Mouse (Mus musculus) lung, postnatal 14 days (tissue): ENCODE results near the gene Cog1.

ENCODE experiments used
- DNase-seq: peaks from one replicate; pipeline ENCODE4 v3.0.0; 2021

Cog1 gene

DNA sequence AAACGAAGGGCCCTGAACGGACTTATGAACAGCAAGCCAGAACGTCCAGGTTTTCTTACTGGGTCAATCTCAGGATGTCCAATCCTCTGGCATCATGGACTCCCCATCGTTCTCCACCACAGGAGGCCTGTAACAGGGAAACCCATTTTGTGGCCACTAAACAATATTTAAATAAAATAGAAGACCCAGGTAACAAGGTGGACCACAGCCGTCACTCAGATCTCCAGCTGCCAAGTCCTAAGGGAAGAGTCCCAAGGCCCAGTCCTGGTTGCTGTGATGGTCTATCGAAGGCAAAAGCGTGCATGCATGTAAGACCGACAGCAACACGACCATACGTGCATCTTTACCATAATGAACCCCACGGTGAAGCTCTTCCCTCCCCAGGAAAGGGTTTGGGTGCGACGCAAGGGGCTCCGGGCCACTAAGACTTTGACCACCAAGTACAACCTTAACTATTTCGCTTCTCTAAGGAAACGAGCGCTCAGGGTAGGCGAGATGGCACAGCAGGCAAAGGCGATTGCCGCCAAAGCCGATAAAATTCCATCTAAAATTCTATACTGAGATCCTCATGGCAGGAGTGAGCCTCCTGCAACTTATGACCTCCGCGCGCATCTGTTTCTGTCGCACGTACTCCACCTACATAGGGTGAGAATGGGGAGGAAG lies at the start of gene Cog1:
Cog1 (plus strand) TSS at position 480 of the 663 bp plus-strand sequence.
- DNase-seq: no peak

GRCm38 (mm10) chr11:113600526-113601245 lies 48.3 kb upstream of the Cog1 start:
- no peak for DNase-seq

DNA sequence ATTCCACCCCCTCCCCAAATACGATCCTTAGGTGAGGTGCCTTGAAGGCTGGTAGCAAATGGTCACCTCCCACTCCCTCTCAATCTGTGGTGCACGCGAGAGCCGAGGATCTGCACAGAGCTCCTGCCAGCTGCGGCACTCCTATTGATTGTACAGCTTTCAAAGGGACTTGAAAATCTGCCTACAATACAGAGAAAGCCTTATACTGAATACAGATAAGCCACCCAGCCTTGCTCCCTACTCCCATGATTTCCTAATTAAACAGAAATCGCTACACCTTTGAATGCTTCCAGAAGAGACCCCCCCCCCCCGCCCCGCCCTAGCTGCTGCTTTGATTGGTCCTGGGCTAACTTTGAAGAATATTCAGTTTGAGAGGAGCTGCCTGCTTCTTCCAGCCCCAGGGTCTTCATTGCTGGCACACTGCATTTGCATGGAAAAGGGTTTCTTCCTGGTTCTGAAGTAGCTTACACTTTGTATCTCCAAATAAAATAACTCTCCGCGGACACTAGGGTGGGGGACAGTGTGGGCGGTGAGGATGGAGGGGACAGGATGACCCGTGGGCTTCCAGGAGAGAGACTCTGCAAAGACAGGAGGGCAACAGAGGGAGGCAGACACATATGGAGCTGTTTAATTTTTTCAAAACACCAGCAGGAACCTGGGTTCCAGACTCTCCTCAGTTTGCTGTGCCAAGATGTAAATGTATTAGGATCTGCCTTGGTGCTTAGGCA lies 47.2 kb upstream of the Cog1 start:
- DNase-seq: no peak

- DNase-seq: no peak
These were observed 41.4 kb upstream of the Cog1 start for GRCm38 (mm10) chr11:113607556-113607955.

- no peak for DNase-seq
These were observed 39.4 kb upstream of the Cog1 start for GRCm38 (mm10) chr11:113609581-113609980.

DNA sequence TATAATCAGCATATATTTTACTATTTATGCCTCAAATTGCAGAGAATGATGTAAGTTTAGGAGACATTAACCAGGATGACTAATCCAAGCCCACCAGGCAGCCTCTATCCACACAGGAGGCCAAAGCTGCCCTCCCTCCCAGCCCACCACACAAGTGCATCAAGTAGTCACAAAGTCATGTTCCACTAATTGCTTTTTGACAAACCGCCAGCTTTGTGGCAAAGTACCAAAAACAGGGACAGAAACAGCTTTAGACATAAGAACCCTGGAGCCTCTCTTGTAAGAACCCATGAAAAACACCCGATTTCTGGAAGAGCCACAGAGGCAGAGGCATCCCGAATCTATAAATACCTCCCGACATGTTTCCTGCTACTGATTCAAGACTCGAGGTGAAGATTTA lies 38.7 kb upstream of the Cog1 start:
- peak; percentile 38 for DNase-seq

- no peak for DNase-seq
These were observed 37.8 kb upstream of the Cog1 start for GRCm38 (mm10) chr11:113611112-113611646.

DNA sequence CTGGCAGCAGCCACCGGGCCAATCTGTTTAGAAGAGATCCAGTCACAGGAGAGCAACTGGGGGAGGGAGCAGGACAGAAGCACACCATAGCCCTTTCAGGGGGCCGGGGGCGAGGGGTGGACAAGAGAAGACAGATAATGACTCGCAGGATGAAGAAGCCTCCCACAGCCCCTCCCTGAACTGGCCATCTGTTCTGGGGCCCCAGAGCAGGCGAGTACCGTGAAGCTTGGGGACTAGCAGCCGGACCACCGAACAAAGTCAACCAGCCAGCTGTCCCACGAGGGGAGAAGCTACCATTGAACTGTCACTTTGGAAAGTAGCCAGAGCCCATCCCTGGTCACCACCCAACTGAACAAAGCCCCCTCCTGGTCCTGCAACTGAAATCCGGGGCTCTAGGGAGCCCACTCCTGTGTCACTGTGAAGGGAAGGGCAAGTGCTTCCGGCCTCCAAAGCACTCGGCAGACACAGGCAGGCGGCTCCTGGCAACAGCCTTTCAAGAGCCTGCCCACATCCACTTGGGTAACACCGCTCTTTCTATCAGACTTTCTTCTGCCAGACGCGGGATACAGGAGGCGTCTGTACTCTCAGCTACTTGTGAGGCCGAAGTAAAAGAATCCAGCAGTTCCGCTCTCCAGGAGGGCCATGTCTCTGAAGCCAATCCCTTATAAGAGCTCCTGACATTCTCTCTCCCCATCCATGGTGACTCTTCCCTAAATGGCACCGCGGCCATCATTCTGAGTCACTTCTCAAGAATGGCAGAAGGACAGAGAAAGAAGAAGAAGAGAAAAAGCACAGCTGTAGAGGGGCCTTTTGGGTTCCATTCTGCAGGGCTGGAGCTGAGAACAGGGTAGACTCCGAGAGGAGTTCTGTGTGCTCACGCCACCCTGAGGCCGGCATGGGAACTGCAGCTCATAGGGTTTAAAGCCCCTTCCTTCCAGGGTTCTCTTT lies 37.0 kb upstream of the Cog1 start:
- DNase-seq: peak; percentile 62

DNA sequence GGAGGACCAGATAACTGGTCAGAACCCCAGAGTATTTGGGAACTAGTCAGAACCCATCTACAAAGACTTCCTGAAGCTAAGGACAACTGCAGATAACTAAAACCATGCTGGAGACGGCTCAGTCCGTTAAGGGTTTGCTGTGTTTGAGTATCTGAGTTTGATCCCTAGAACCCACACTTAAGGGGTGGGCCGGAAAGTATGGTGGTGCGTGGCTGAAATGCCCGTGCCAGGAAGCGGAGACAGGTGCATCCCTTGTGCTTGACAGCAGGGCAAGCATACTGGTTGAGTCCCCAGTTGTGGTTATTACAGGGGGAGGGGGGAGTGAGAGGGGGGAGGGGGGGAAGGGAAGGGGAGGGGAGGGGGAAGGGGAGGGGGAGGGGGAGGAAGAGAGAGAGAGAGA lies 34.5 kb upstream of the Cog1 start:
- DNase-seq: no peak

DNA sequence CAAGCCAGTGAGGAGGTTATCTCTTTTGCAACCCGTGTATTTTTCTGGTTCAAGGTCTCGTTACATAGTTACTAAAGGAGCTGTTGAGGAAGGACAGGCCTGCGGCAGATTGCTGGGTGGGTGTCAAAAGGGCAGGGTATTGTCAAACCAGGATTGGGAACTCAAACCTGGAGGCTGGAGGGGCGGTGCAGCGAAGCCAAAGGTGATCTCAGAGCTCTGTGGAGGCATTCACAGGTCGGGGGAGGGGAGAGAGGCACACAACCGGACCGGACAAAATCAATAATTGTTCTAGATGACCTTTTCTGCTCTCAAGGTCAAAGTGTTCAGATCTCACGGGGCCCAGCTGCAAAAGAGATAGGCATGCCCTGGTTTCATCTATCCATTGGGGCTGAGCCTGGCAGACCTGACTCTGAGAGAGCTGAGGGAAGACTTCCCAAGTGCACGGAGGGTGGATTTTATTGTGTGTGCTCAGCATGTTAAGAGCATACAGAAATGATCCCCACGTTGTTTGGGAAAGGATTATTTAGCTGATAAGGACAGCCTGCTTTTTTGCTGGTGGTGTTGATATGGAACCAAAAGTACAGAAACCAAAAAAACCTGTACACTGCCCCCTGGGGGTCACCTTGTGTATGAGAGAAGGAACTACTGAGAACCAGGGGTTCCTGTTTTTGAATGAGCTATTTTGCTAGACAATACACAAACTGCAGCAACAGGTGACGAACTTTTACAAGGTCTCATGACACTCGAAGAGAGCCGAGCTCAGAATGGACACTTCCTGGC lies 31.6 kb upstream of the Cog1 start:
- peak; percentile 83 for DNase-seq

- DNase-seq: no peak
These were observed 30.7 kb upstream of the Cog1 start for GRCm38 (mm10) chr11:113618303-113618671.

DNA sequence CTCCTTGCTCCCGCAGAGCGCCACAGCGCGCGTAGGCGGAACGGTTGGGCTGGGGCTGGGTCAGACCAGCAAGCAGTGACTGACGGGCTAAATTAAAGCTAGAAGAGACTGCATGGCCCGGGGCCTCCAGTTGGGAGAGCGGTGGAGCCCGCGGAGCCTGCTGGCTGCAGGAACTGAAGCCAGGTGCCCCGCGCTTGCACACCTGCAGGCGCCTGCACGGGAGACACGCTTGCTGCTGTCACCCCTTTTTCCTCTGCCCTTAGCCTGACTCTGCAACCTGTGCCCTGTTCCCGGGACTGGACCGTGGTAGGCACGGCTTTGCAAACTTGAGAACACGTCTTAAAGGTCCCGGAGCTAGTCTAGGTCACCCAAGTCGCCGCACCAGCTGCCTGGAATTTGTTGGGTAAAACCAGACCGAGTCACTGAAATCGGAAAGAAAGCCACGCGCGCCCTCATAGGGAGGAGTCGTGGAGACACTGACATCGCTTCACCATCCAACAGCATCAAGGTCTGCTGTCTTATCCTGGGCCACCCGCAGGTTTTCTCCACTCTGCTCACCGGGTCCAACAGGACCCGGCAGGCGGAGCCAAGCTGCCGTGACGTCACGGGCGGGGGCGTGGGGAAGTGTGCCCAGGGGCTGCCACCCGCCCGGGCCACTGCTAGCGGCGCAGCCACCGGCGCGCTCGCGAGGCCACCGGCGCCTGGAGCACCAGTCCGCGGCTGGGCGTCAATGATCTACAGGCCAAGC lies 30.1 kb upstream of the Cog1 start, which contains the start of gene Sstr2:
Sstr2 (plus strand) TSS at position 671 of the 748 bp plus-strand sequence.
- peak; percentile 81 for DNase-seq

GRCm38 (mm10) chr11:113619420-113620080 lies 29.4 kb upstream of the Cog1 start:
- no peak for DNase-seq

- no peak for DNase-seq
These were observed 28.0 kb upstream of the Cog1 start for GRCm38 (mm10) chr11:113621001-113621400.

DNA sequence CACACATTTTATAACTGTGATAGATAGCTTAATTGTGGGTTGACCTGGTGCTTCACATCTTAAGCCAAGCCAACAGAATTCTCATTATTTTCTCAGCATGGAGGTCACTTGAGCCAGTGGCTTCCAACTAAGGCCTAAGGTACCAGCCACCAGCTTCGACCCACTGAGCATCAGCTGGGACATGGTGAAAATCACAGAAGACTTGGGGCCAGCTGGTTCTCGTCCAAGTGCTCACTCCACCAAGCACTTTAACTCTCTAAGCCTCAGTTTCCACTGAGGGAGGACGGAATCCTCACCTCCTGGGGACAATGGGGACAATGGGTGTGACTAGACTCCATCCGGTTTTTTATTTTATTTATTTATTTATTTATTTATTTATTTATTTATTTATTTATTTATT lies 26.9 kb upstream of the Cog1 start:
- no peak for DNase-seq

- peak; percentile 22 for DNase-seq
These were observed 23.5 kb upstream of the Cog1 start for GRCm38 (mm10) chr11:113625437-113625836.

DNA sequence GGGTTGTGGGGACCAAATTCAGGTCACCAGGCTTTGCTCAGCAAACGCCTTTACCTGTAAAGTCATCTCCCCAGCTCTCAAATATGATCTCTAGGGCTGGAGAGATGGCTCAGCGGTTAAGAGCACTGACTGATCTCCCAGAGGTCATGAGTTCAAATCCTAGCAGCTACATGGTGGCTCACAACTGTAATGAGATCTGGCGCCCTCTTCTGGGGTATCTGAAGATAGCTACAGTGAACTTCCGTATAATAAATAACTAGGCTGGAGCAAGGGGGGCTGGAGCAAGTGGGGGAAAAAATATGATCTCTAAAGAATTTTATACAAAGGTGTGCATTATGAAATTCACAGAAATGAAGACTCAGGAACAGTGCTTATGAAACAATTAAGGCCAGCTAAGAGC lies 21.2 kb upstream of the Cog1 start:
- DNase-seq: peak; percentile 33

DNA sequence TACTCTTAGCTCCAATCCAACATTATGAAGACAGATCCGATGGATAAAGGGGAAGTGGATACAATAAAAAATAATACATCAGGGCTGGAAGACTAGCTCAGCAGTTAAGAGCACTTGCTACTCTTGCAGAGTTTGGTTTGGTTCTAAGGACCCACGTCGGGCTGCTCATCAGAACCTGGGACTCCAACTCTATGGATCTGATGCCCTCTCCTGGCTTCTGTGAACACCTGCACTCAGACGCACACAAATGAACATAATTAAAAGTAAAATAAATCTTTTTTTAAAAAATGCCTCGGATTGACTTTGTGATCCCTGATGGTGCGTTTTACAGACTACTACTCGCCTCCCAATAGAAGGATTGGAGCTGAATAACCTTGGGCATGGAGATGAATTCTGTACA lies 18.3 kb upstream of the Cog1 start:
- DNase-seq: no peak

GRCm38 (mm10) chr11:113631302-113631701 lies 17.7 kb upstream of the Cog1 start:
- DNase-seq: peak; percentile 16

- no peak for DNase-seq
These were observed 17.1 kb upstream of the Cog1 start for GRCm38 (mm10) chr11:113631862-113632261.
